22 mouse cellular contexts compared by ENCODE assay signal in the genomic region with DNA sequence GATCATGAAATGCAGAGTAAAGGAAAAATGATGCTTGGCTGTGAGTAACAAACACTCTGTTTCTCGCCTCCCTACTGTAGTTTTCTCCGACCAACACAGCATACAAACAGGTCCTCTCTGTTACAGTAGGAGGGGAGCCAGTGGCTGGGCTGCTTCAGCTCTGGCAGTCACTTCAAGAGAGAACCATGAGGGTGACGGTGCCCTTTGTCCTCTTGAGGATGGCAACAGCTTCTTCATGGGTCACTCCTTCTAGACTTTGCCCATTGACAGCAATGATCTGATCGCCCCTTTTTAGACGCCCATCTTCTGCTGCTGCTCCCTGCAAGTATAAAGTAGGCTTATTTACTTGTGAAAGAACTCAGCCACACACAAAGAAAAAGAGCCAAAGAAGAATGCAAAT.
DNase-seq lines count a peak whose midpoint lies in the region; ATAC-seq and TF ChIP-seq lines count a peak whose summit lies in the region.
"Had no signal": no experiment of that assay in that cellular context is flagged by ENCODE, and none has a peak within 500 bp of the region (broad histone marks: within the 10 kb centered on the region; RNA-seq: fewer than 3 reads in every experiment).

No protein-coding gene starts in this region.

- H3K27ac ChIP-seq in forebrain, embryonic 10.5 days: peak overlapping the region; percentile 63
- H3K27ac ChIP-seq in forebrain, postnatal 0 days (ENCODE audit: low read depth, low read length): no peak overlapping the region
- no peak overlapping the region for H3K27ac ChIP-seq in intestine, embryonic 16.5 days (ENCODE audit: low read length)
- no peak overlapping the region for H3K27ac ChIP-seq in intestine, embryonic 15.5 days
- H3K27ac ChIP-seq in midbrain, embryonic 10.5 days (replicated peaks): peak overlapping the region; percentile 65
- H3K27ac ChIP-seq in midbrain, embryonic 14.5 days (replicated peaks; ENCODE audit: low read depth, low read length): no peak overlapping the region
- H3K27ac ChIP-seq: embryonic facial prominence, embryonic 15.5 days; gastrocnemius, adult 2 months; heart, embryonic 10.5 days; limb, embryonic 12.5 days; liver, embryonic 12.5 days; midbrain, embryonic 15.5 days; neural tube, embryonic 12.5 days had no signal

- TF ChIP-seq CTCF in forebrain, postnatal 0 days (IDR thresholded peaks at IDR 0.05; ENCODE audit: low read depth): no peak

- peaks cover 4% of the 10 kb centered on the region; the same call in 1 of the 2 replicates for H3K9me3 ChIP-seq in forebrain, embryonic 10.5 days
- H3K9me3 ChIP-seq in forebrain, postnatal 0 days (ENCODE audit: low read length): no peaks in the 10 kb centered on the region
- no peaks in the 10 kb centered on the region for H3K9me3 ChIP-seq in intestine, embryonic 16.5 days (ENCODE audit: control insufficient read depth, low read length)
- no peaks in the 10 kb centered on the region for H3K9me3 ChIP-seq in intestine, embryonic 15.5 days
- no peaks in the 10 kb centered on the region; the same call in 1 of the 2 replicates for H3K9me3 ChIP-seq in midbrain, embryonic 10.5 days (replicated peaks)
- H3K9me3 ChIP-seq in midbrain, embryonic 14.5 days (ENCODE audit: control insufficient read depth, low read length): no peaks in the 10 kb centered on the region
- H3K9me3 ChIP-seq: embryonic facial prominence, embryonic 15.5 days; heart, embryonic 10.5 days; limb, embryonic 12.5 days; liver, embryonic 12.5 days; midbrain, embryonic 15.5 days; neural tube, embryonic 12.5 days had no signal

- H3K4me2 ChIP-seq in forebrain, postnatal 0 days (ENCODE audit: low read depth): no peak overlapping the region
- H3K4me2 ChIP-seq in intestine, embryonic 16.5 days (ENCODE audit: low read depth, low read length): no peak overlapping the region
- H3K4me2 ChIP-seq in intestine, embryonic 15.5 days (replicated peaks): no peak overlapping the region
- H3K4me2 ChIP-seq in midbrain, embryonic 14.5 days (ENCODE audit: low read length): no peak overlapping the region
- H3K4me2 ChIP-seq: embryonic facial prominence, embryonic 15.5 days; limb, embryonic 12.5 days; liver, embryonic 12.5 days; midbrain, embryonic 15.5 days; neural tube, embryonic 12.5 days had no signal

- H3K4me1 ChIP-seq in forebrain, embryonic 10.5 days: peaks cover 30% of the 10 kb centered on the region
- H3K4me1 ChIP-seq in forebrain, postnatal 0 days (ENCODE audit: insufficient read depth): no peaks in the 10 kb centered on the region
- H3K4me1 ChIP-seq in intestine, embryonic 16.5 days (ENCODE audit: control insufficient read depth, insufficient read depth, low read length): 0 out of 2 replicates have a peak, but pooled peaks cover 4% of the 10 kb centered on the region
- H3K4me1 ChIP-seq in intestine, embryonic 15.5 days (replicated peaks): no peaks in the 10 kb centered on the region
- H3K4me1 ChIP-seq in midbrain, embryonic 10.5 days: peaks cover 24% of the 10 kb centered on the region
- no peaks in the 10 kb centered on the region for H3K4me1 ChIP-seq in midbrain, embryonic 14.5 days (ENCODE audit: control insufficient read depth, insufficient read depth, low read length)
- H3K4me1 ChIP-seq: embryonic facial prominence, embryonic 15.5 days; heart, embryonic 10.5 days; limb, embryonic 12.5 days; liver, embryonic 12.5 days; megakaryocyte, embryonic 14.5 days; midbrain, embryonic 15.5 days; neural tube, embryonic 12.5 days had no signal

- no peak overlapping the region for H3K4me3 ChIP-seq in forebrain, embryonic 10.5 days
- no peak overlapping the region for H3K4me3 ChIP-seq in forebrain, postnatal 0 days (ENCODE audit: low read depth, low read length)
- no peak overlapping the region for H3K4me3 ChIP-seq in intestine, embryonic 16.5 days (ENCODE audit: low read length)
- H3K4me3 ChIP-seq in intestine, embryonic 15.5 days (replicated peaks): no peak overlapping the region
- H3K4me3 ChIP-seq in midbrain, embryonic 10.5 days: no peak overlapping the region
- H3K4me3 ChIP-seq in midbrain, embryonic 14.5 days (replicated peaks; ENCODE audit: low read depth, low read length): no peak overlapping the region
- H3K4me3 ChIP-seq: embryonic facial prominence, embryonic 15.5 days; gastrocnemius, adult 2 months; heart, embryonic 10.5 days; limb, embryonic 12.5 days; liver, embryonic 12.5 days; megakaryocyte, embryonic 14.5 days; midbrain, embryonic 15.5 days; neural tube, embryonic 12.5 days had no signal

- WGBS in forebrain, embryonic 10.5 days: 61% methylated on average over 5 of the region's 5 CpGs
- WGBS in forebrain, postnatal 0 days: 45% methylated on average over 5 of the region's 5 CpGs
- WGBS in intestine, embryonic 16.5 days: 76% methylated on average over 5 of the region's 5 CpGs
- 92% methylated on average over 5 of the region's 5 CpGs for WGBS in intestine, embryonic 15.5 days
- 46% methylated on average over 5 of the region's 5 CpGs for WGBS in midbrain, embryonic 10.5 days
- 50% methylated on average over 5 of the region's 5 CpGs for WGBS in midbrain, embryonic 14.5 days

- H3K27me3 ChIP-seq in forebrain, embryonic 10.5 days (ENCODE audit: poor library complexity, severe bottlenecking): no peaks in the 10 kb centered on the region
- no peaks in the 10 kb centered on the region for H3K27me3 ChIP-seq in forebrain, postnatal 0 days (ENCODE audit: insufficient read depth, low read length)
- H3K27me3 ChIP-seq in intestine, embryonic 16.5 days (replicated peaks; ENCODE audit: control insufficient read depth, insufficient read depth, low read length): no peaks in the 10 kb centered on the region
- no peaks in the 10 kb centered on the region for H3K27me3 ChIP-seq in intestine, embryonic 15.5 days (replicated peaks)
- H3K27me3 ChIP-seq in midbrain, embryonic 10.5 days (ENCODE audit: low read depth, poor library complexity, severe bottlenecking): no peaks in the 10 kb centered on the region
- H3K27me3 ChIP-seq in midbrain, embryonic 14.5 days (ENCODE audit: control insufficient read depth, insufficient read depth, low read length): no peaks in the 10 kb centered on the region
- H3K27me3 ChIP-seq: embryonic facial prominence, embryonic 15.5 days; limb, embryonic 12.5 days; liver, embryonic 12.5 days; megakaryocyte, embryonic 14.5 days; midbrain, embryonic 15.5 days; neural tube, embryonic 12.5 days had no signal

- no peak for DNase-seq in forebrain, embryonic 10.5 days (ENCODE audit: extremely low spot score, low spot score)
- DNase-seq in forebrain, postnatal 0 days: no peak
- DNase-seq in midbrain, embryonic 10.5 days (ENCODE audit: low spot score): no peak
- DNase-seq in midbrain, embryonic 14.5 days: no peak
- no peak for DNase-seq in urinary bladder, postnatal 14 days (ENCODE audit: low spot score)
- no peak for DNase-seq in gastrocnemius, postnatal 4 days (ENCODE audit: low spot score in 2 of 2)
- DNase-seq: adrenal gland, postnatal 14 days; cerebellum, adult 2 months; cerebellum, postnatal 25 days; embryo, embryonic 11 days; gastrocnemius, adult 2 months; lung, adult 2 months; right cerebral cortex, postnatal 14 days had no signal

- no peak; the same call in 1 of the 2 replicates for ATAC-seq in forebrain, postnatal 0 days
- 0 out of 2 replicates have a peak, but pooled peaks have one; percentile 11 for ATAC-seq in intestine, embryonic 16.5 days
- ATAC-seq in intestine, embryonic 15.5 days: no peak
- no peak for ATAC-seq in midbrain, embryonic 14.5 days (ENCODE audit: low FRiP score, low TSS enrichment)
- ATAC-seq: liver, embryonic 12.5 days; midbrain, embryonic 15.5 days had no signal

- H3K36me3 ChIP-seq in forebrain, embryonic 10.5 days (replicated peaks): peaks cover 57% of the 10 kb centered on the region
- no peaks in the 10 kb centered on the region for H3K36me3 ChIP-seq in forebrain, postnatal 0 days (ENCODE audit: insufficient read depth)
- H3K36me3 ChIP-seq in intestine, embryonic 16.5 days (ENCODE audit: control insufficient read depth, insufficient read depth, low read length): no peaks in the 10 kb centered on the region
- no peaks in the 10 kb centered on the region for H3K36me3 ChIP-seq in intestine, embryonic 15.5 days
- peaks cover 63% of the 10 kb centered on the region for H3K36me3 ChIP-seq in midbrain, embryonic 10.5 days
- 0 out of 2 replicates have a peak, but pooled peaks cover 15% of the 10 kb centered on the region for H3K36me3 ChIP-seq in midbrain, embryonic 14.5 days (ENCODE audit: control insufficient read depth, insufficient read depth, low read length)
- H3K36me3 ChIP-seq: midbrain, embryonic 15.5 days had no signal

- H3K9ac ChIP-seq in forebrain, postnatal 0 days: no peak overlapping the region
- no peak overlapping the region for H3K9ac ChIP-seq in intestine, embryonic 16.5 days (ENCODE audit: low read depth, low read length)
- no peak overlapping the region for H3K9ac ChIP-seq in intestine, embryonic 15.5 days
- H3K9ac ChIP-seq in midbrain, embryonic 14.5 days (replicated peaks; ENCODE audit: low read length): no peak overlapping the region
- H3K9ac ChIP-seq: embryonic facial prominence, embryonic 15.5 days; limb, embryonic 12.5 days; liver, embryonic 12.5 days; midbrain, embryonic 15.5 days; neural tube, embryonic 12.5 days had no signal

Comparison
In these comparisons a context has a peak if more than half of its experiments do, and no peak if none do; other contexts are left out.
1. H3K27ac ChIP-seq: peak in forebrain, embryonic 10.5 days (single experiment) and midbrain, embryonic 10.5 days (single experiment); none in forebrain, postnatal 0 days (single experiment), intestine, embryonic 16.5 days (single experiment), intestine, embryonic 15.5 days (single experiment) and midbrain, embryonic 14.5 days (single experiment).